Comparison of ENCODE assay signal across 8 mouse cellular contexts in the genomic region with DNA sequence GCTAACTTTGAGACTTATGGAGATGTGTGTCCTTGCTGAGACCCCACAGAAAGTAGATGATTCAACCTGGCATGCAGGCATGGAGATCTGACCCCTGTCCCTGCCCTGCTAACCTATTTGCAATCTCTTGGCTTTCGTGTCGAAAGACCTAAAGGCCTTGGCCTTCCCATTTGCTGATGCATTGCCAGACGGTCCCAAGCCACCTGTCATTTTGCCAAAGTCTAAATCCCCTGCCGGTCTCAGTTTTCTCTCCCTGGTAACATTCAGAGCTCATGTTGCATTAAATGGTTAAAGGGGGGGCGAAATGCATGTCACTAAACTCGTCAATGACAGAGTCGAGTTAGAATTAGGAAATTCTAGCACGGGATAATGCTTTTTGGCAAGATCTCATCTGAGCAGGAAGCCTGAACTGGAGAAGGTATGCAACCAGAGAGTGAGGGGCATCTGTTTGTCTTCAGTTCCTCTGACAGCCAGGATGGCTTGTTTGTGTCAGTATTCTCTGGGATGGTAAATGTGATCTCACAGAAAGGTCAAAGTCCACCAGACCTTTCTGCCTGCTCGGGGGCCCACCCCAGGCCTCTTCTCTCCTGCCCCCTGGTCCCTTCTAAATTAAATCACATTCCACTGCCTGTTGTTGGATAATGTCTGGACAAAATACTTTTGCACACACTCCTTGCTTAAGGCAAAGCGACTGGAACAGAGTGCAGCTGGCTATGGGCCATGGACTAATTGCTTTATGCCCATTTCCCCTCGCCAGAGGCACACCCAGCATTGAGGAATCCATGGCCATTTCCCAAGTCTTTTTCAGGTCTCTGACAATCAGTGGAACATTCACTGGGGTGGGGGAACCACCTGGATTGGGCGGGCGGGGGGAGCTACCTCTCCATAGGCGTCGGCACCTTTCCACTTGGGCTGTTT.
DNase-seq lines count a peak whose midpoint lies in the region; ATAC-seq and TF ChIP-seq lines count a peak whose summit lies in the region.

No protein-coding gene starts in this region.

- no peak overlapping the region for H3K4me2 ChIP-seq in forebrain, embryonic 12.5 days
- H3K4me2 ChIP-seq in forebrain, embryonic 11.5 days (ENCODE audit: low read depth, low read length, severe bottlenecking), result no peak overlapping the region
- H3K4me2 ChIP-seq in hindbrain, postnatal 0 days (ENCODE audit: low read depth, low read length), result no peak overlapping the region
- H3K4me2 ChIP-seq in liver, embryonic 13.5 days, result no peak overlapping the region

- peaks cover 14% of the 10 kb centered on the region for H3K4me1 ChIP-seq in forebrain, embryonic 12.5 days
- no peaks in the 10 kb centered on the region for H3K4me1 ChIP-seq in forebrain, embryonic 11.5 days (replicated peaks; ENCODE audit: control insufficient read depth, insufficient read depth, low read length)
- H3K4me1 ChIP-seq in hindbrain, postnatal 0 days (ENCODE audit: insufficient read depth, low read length), result no peaks in the 10 kb centered on the region; the same call in 1 of the 2 replicates
- peaks cover 20% of the 10 kb centered on the region for H3K4me1 ChIP-seq in liver, embryonic 13.5 days (replicated peaks)

- no peak for TF ChIP-seq CTCF in hindbrain, postnatal 0 days (IDR thresholded peaks at IDR 0.05; ENCODE audit: low read depth)

- 64% methylated on average over 15 of the region's 15 CpGs for WGBS in forebrain, embryonic 12.5 days
- WGBS in forebrain, embryonic 11.5 days, result 66% methylated on average over 15 of the region's 15 CpGs
- 35% methylated on average over 15 of the region's 15 CpGs for WGBS in hindbrain, postnatal 0 days
- 66% methylated on average over 15 of the region's 15 CpGs for WGBS in liver, embryonic 13.5 days (ENCODE audit: insufficient replicate concordance)

- no peaks in the 10 kb centered on the region for H3K36me3 ChIP-seq in forebrain, embryonic 12.5 days (replicated peaks)
- H3K36me3 ChIP-seq in forebrain, embryonic 11.5 days (ENCODE audit: control insufficient read depth, insufficient read depth, low read length), result no peaks in the 10 kb centered on the region
- H3K36me3 ChIP-seq in hindbrain, postnatal 0 days (ENCODE audit: insufficient read depth, low read length), result no peaks in the 10 kb centered on the region
- H3K36me3 ChIP-seq in liver, embryonic 13.5 days, result no peaks in the 10 kb centered on the region

- 0 out of 2 replicates have a peak overlapping the region, but pooled peaks have one; percentile 33 for H3K27ac ChIP-seq in forebrain, embryonic 12.5 days
- H3K27ac ChIP-seq in forebrain, embryonic 11.5 days (ENCODE audit: low read depth, low read length), result no peak overlapping the region
- no peak overlapping the region for H3K27ac ChIP-seq in hindbrain, postnatal 0 days
- peak overlapping the region; percentile 56 for H3K27ac ChIP-seq in liver, embryonic 13.5 days

- no peak overlapping the region for H3K4me3 ChIP-seq in forebrain, embryonic 12.5 days (replicated peaks)
- no peak overlapping the region for H3K4me3 ChIP-seq in forebrain, embryonic 11.5 days (ENCODE audit: low read depth, low read length)
- no peak overlapping the region for H3K4me3 ChIP-seq in hindbrain, postnatal 0 days (ENCODE audit: low read length)
- H3K4me3 ChIP-seq in liver, embryonic 13.5 days (replicated peaks), result no peak overlapping the region

- no peak for ATAC-seq in forebrain, embryonic 12.5 days (ENCODE audit: low FRiP score)
- no peak for ATAC-seq in forebrain, embryonic 11.5 days (replicated peaks; ENCODE audit: low FRiP score)
- ATAC-seq in hindbrain, postnatal 0 days, result no peak
- no peak for ATAC-seq in liver, embryonic 13.5 days (ENCODE audit: low read depth)

- no peak for DNase-seq in forebrain, embryonic 11.5 days (ENCODE audit: low spot score)
- peak; percentile 4 to 27 for DNase-seq in gastrocnemius, adult 8-10 months (ENCODE audit: low spot score in 2 of 2)
- peak; percentile 42 for DNase-seq in hindbrain, postnatal 0 days (ENCODE audit: low spot score)
- DNase-seq in liver, embryonic 13.5 days, result no peak
- no peak for DNase-seq in layer of hippocampus, adult 8-10 months (ENCODE audit: low spot score in 2 of 2)
- DNase-seq in natural killer cell, adult 2 months (ENCODE audit: low spot score in 2 of 2), result no peak
- no peak for DNase-seq in frontal cortex, postnatal 36 days (ENCODE audit: low spot score in 2 of 2)

- H3K27me3 ChIP-seq in forebrain, embryonic 12.5 days, result no peaks in the 10 kb centered on the region
- H3K27me3 ChIP-seq in forebrain, embryonic 11.5 days (ENCODE audit: control insufficient read depth, insufficient read depth, low read length), result no peaks in the 10 kb centered on the region
- no peaks in the 10 kb centered on the region for H3K27me3 ChIP-seq in hindbrain, postnatal 0 days (ENCODE audit: insufficient read depth, low read length)
- no peaks in the 10 kb centered on the region for H3K27me3 ChIP-seq in liver, embryonic 13.5 days

- no peak overlapping the region for H3K9ac ChIP-seq in forebrain, embryonic 12.5 days
- H3K9ac ChIP-seq in forebrain, embryonic 11.5 days (ENCODE audit: low read length), result no peak overlapping the region
- no peak overlapping the region for H3K9ac ChIP-seq in hindbrain, postnatal 0 days (replicated peaks; ENCODE audit: low read length)
- no peak overlapping the region for H3K9ac ChIP-seq in liver, embryonic 13.5 days

- H3K9me3 ChIP-seq in forebrain, embryonic 12.5 days, result peaks cover 4% of the 10 kb centered on the region; the same call in 1 of the 2 replicates
- H3K9me3 ChIP-seq in forebrain, embryonic 11.5 days (ENCODE audit: control insufficient read depth, low read length), result no peaks in the 10 kb centered on the region
- no peaks in the 10 kb centered on the region for H3K9me3 ChIP-seq in hindbrain, postnatal 0 days (ENCODE audit: low read length)
- H3K9me3 ChIP-seq in liver, embryonic 13.5 days (replicated peaks), result no peaks in the 10 kb centered on the region

Comparison
In these comparisons a context has a peak if more than half of its experiments do, and no peak if none do; other contexts are left out.
1. H3K27ac ChIP-seq: peak in forebrain, embryonic 12.5 days (single experiment) and liver, embryonic 13.5 days (single experiment); none in forebrain, embryonic 11.5 days (single experiment) and hindbrain, postnatal 0 days (single experiment).
2. DNase-seq: peak in gastrocnemius, adult 8-10 months (2 of 2) and hindbrain, postnatal 0 days (single experiment); none in forebrain, embryonic 11.5 days (single experiment), liver, embryonic 13.5 days (single experiment), layer of hippocampus, adult 8-10 months (0 of 2), natural killer cell, adult 2 months (0 of 2) and frontal cortex, postnatal 36 days (0 of 2).